In the genomic region with DNA sequence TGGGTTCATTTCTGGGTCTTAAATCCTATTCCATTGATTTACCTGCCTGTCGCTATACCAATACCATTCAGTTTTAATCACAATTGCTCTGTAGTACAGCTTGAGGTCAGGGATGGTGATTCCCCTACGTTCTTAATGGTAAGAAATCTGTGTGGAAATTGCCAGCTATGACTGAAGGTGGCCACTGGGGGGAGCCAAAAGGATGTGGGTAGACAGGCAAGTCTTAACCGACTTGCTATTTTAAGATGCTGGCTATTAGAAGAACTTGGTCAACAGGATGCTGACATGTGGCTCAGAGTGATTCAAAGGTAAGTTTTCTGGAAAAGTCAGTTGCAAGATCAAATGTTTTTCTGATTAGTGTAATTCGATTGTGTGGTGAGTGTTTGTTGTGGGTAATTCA, we compare ENCODE assay signal across 8 mouse cellular contexts. TPM values are rescaled to one million over a fixed set of nuclear protein-coding genes. Genes with fewer than 3 reads are reported as not detected.
DNase-seq lines count a peak whose midpoint lies in the region; ATAC-seq and TF ChIP-seq lines count a peak whose summit lies in the region.

No protein-coding gene starts in this region.

- 13% methylated on average over 4 of the region's 4 CpGs for WGBS in liver, postnatal 0 days (ENCODE audit: insufficient replicate concordance)

- ATAC-seq in CD4-positive, CD25-positive, alpha-beta regulatory T cell, adult 4 months = peak; percentile 79
- ATAC-seq in liver, postnatal 0 days = no peak
- ATAC-seq in erythroid progenitor cell, adult 5-6 weeks (replicated peaks; ENCODE audit: low FRiP score, poor library complexity, severe bottlenecking) = no peak

- H3K36me3 ChIP-seq in liver, postnatal 0 days (replicated peaks; ENCODE audit: insufficient read depth, low read length) = no peaks in the 10 kb centered on the region

- peak; percentile 79 for TF ChIP-seq CTCF in liver, postnatal 0 days (IDR thresholded peaks at IDR 0.05; ENCODE audit: low read depth)

- H3K4me2 ChIP-seq in liver, postnatal 0 days (ENCODE audit: low read depth, low read length) = no peak overlapping the region

- H3K4me3 ChIP-seq in liver, postnatal 0 days (ENCODE audit: low read depth, low read length) = no peak overlapping the region

- no peaks in the 10 kb centered on the region for H3K4me1 ChIP-seq in liver, postnatal 0 days (ENCODE audit: insufficient read depth)

- no peaks in the 10 kb centered on the region for H3K9me3 ChIP-seq in liver, postnatal 0 days (ENCODE audit: low read length)

- peak; percentile 87 for DNase-seq in NIH3T3 (ENCODE audit: low read depth)
- peak; percentile 83 for DNase-seq in cerebellum, adult 9-11 months
- DNase-seq in frontal cortex, postnatal 25 days (ENCODE audit: low spot score in 2 of 2) = peak; percentile 30 to 62
- peak; percentile 72 to 74 for DNase-seq in kidney, postnatal 25 days
- peak; percentile 78 for DNase-seq in liver, postnatal 0 days
- peak; percentile 76 for DNase-seq in right cerebral cortex, postnatal 14 days

- no peak for TF ChIP-seq EP300 in liver, postnatal 0 days (IDR thresholded peaks at IDR 0.05; ENCODE audit: low read depth)

- no peak overlapping the region for H3K27ac ChIP-seq in liver, postnatal 0 days (ENCODE audit: low read depth)

- H3K9ac ChIP-seq in liver, postnatal 0 days (replicated peaks) = no peak overlapping the region

- H3K27me3 ChIP-seq in liver, postnatal 0 days (ENCODE audit: insufficient read depth, low read length) = no peaks in the 10 kb centered on the region

RNA-seq across cellular contexts. Expression of gene Bod1l, which starts 43.6 kb away (rescaled TPM):
- polyA plus RNA-seq in CD4-positive, CD25-positive, alpha-beta regulatory T cell, adult 4 months (2017; shearing (Covaris generic)) = 10 to 100 TPM; 34.0 to 46.1 TPM
- polyA plus RNA-seq in liver, postnatal 0 days (2015; fragmentation: Nextera tagmentation; extraction: Ambion mirVana) = 7.8 and 8.0 TPM in 2 replicates
- total RNA-seq in erythroid progenitor cell, adult 5-6 weeks (2015; ENCODE audit: low replicate concordance) = 18.0 and 23.5 TPM in 2 replicates
- 34.7 and 88.4 TPM in 2 replicates for total RNA-seq in erythroid progenitor cell, adult 5-6 weeks (2017; ENCODE audit: low replicate concordance)
